Mouse (Mus musculus) lung, adult 18-20 months (tissue): Measurements from ENCODE around the gene Grin2a.

Experiments used
- DNase-seq, 2 experiments: peaks; one replicate each; pipeline ENCODE4 v3.0.0; 2022; ENCODE audit warnings: mixed read lengths in 2 of 2

Gene Grin2a

GRCm38 (mm10) chr16:9994951-9995813, at the start of gene Grin2a:
Grin2a (minus strand) TSS chr16:9995560.
- no peak for DNase-seq

GRCm38 (mm10) chr16:10035582-10036215, 40.3 kb upstream of the Grin2a start:
- DNase-seq: no peak

- no peak for DNase-seq
Observed at GRCm38 (mm10) chr16:10033416-10033979, 38.1 kb upstream of the Grin2a start.

DNA sequence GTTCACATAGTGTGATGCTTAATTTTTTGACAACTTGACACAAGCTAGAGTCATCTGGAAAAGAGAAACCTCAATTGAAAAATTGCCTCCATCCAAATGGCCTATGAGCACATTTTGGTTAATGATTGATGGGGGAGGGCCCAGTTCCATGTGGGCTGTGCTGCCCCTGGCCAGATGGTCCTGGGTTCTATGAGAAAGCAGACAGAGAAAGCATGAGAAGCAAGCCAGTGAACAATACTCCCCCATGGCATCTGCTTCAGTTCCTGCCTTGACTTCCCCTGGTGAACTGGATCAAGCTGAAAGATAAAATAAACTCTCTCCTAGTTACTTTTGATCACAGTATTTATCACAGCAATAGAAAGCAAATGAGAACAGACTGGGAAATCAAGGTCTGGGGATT, 36.5 kb upstream of the Grin2a start:
- no peak for DNase-seq

- DNase-seq: no peak
Observed at GRCm38 (mm10) chr16:10026741-10027140, 31.4 kb upstream of the Grin2a start.

- no peak for DNase-seq
Observed at GRCm38 (mm10) chr16:10009743-10010142, 14.4 kb upstream of the Grin2a start.

GRCm38 (mm10) chr16:10005606-10006005, 10.2 kb upstream of the Grin2a start:
- no peak for DNase-seq

- no peak for DNase-seq
Observed at GRCm38 (mm10) chr16:10004096-10004495, 8.7 kb upstream of the Grin2a start.

GRCm38 (mm10) chr16:10003001-10003400, 7.6 kb upstream of the Grin2a start:
- no peak for DNase-seq

DNA sequence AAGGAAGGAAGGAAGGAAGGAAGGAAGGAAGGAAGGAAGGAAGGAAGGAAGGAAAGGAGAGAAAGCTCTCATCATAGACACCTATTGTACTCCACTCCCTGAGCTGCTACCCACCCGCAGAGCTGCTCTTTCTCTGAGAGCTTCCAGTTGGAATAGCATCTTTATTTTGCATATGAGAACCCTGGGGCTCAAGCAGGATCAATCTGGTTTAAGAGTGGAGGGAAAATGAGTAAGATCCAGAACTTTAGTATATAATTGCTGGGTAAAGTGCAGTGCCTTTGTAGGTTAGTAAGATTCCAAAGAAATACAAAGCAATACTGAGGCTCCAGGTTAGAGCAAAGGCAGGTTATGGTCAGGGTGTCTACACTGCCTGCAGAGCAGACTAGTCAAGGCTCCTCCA, 6.2 kb upstream of the Grin2a start:
- no peak for DNase-seq

GRCm38 (mm10) chr16:9999926-10000325, 4.6 kb upstream of the Grin2a start:
- no peak for DNase-seq

- no peak for DNase-seq
Observed at GRCm38 (mm10) chr16:9997931-9998330, 2.6 kb upstream of the Grin2a start.

GRCm38 (mm10) chr16:9995814-9996210, 452 bp upstream of the Grin2a start:
- no peak for DNase-seq

- no peak for DNase-seq
Observed at GRCm38 (mm10) chr16:9994041-9994950, 1.1 kb downstream of the Grin2a start.

- DNase-seq: peak in 1 of 2 experiments; percentile 9
Observed at GRCm38 (mm10) chr16:9993255-9994040, 1.9 kb downstream of the Grin2a start.

DNA sequence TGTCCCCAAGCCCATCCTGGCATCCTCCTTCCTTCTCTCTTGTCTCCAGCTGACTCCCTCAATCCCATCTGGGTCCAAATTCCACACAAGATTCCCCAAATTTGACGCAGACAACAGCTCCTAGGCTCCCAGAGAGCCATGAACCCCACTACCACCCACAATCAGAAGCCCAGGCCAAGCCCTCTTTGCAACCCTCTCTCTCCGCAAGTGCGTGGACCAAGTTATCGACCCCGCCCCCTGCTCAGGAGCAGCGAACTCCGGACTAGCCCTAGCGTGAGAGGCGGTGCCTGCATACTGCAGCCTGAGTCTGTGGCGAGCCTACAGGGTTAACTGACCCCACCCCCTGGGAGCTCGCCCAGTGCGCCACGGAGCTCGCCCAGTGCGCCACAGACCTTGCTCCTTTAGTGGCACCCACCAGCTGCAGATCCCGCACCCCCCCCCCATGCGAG, 2.6 kb downstream of the Grin2a start:
- no peak for DNase-seq

DNA sequence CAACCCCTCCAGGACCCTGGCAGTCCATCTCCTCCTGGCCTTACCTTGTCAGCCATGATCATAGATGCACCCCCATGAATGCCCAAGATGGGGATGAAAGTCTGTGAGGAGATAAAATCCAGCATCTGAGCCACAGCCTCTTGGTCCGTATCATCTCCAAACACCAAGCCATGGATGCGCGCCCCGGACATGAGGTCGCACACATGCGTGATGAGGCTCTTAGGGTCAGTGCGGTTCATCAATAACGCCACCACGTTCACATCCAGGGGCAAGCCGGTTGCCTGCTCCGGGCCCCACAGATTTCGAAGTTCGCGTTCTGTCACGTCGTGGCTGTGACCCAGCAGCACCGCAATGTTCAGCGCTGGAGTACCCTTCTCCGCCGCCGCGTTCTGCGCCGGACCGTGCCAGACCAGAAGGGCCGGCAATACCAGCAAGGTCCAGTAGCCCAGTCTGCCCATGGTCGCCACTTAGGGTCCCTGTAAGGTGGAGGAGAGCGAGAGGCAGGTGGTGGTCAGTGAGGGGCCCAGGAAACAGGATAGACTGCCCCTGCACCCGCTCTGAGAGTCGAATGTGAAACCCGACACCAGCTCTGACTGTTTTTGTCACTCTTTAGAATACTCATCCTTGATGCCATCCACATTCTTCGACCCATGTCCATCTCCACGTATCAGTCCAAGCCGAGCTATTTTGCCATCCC, 3.1 kb downstream of the Grin2a start:
- no peak for DNase-seq

- no peak for DNase-seq
Observed at GRCm38 (mm10) chr16:9985041-9985440, 10.3 kb downstream of the Grin2a start.

GRCm38 (mm10) chr16:9980641-9981040, 14.7 kb downstream of the Grin2a start:
- DNase-seq: no peak

DNA sequence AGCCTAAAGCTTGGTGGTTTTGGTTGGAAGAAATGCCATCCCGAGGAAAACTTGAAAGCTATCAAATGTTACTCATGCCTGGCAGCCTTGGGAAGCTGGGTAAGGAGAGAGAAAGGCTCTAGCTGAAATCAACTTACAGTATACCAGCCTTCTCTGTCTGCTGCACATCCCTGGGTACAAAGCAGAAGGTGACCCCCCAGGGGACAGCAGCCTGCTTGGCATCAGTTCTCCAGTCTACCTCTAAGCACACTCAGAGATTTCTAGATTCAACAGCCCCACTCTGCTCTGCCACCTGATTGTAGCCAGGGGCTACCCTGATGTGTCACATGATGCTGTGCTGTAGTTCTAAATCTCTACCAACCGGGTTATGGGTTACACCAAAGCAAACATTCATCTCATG, 17.2 kb downstream of the Grin2a start:
- no peak for DNase-seq

- no peak for DNase-seq
Observed at GRCm38 (mm10) chr16:9972705-9973104, 22.7 kb downstream of the Grin2a start.
